Comparison of ENCODE assay signal across 10 mouse cellular contexts in the genomic region with DNA sequence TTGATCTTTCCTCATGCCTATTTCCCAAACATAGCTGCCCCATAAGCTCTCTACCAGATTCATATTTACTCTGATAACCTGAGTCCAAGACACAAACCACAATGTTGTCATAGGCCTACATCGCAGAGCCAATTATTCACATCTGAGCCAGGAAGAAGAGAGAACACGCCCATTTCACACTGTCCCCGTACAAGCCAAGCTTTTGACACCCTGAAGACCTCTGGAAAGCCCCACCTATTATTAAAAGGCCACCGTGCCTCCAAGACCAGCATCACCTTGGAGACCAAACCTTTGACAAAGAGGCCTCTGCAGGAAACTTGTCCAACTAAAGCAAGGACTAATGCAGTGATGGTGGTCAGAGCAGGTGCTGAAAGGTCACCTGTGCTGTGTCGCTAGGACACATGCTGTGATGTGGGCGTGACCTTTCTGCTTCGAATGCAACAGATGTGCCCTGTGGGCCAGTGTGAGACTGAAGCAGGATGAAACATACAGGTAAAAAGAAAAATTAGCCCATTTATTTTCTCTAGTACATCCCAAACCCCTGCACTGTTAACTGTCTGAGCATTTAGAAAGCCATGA.
"Had no signal": no experiment of that assay in that cellular context is flagged by ENCODE, and none has a peak within 500 bp of the region (broad histone marks: within the 10 kb centered on the region; RNA-seq: fewer than 3 reads in every experiment).

No protein-coding gene starts in this region.

- ATAC-seq: midbrain, embryonic 16.5 days had no signal

- H3K9me3 ChIP-seq: limb, embryonic 13.5 days; liver, embryonic 15.5 days; midbrain, embryonic 12.5 days had no signal

- H3K4me1 ChIP-seq: liver, embryonic 15.5 days had no signal

- H3K4me2 ChIP-seq: limb, embryonic 13.5 days; liver, embryonic 15.5 days; lung, embryonic 14.5 days; midbrain, embryonic 12.5 days had no signal

- H3K27ac ChIP-seq: limb, embryonic 13.5 days; liver, embryonic 15.5 days; macrophage; midbrain, embryonic 12.5 days had no signal

- H3K27me3 ChIP-seq: limb, embryonic 13.5 days; liver, embryonic 15.5 days; midbrain, embryonic 12.5 days had no signal

- DNase-seq: kidney, postnatal 14 days; left cerebral cortex, postnatal 4 days; lung, embryonic 14.5 days; lung, postnatal 10 days; thymus, postnatal 4 days had no signal

- H3K36me3 ChIP-seq: limb, embryonic 13.5 days; liver, embryonic 15.5 days; midbrain, embryonic 12.5 days had no signal

- H3K9ac ChIP-seq: limb, embryonic 13.5 days; liver, embryonic 15.5 days; lung, embryonic 14.5 days; midbrain, embryonic 12.5 days had no signal

- H3K4me3 ChIP-seq: limb, embryonic 13.5 days; liver, embryonic 15.5 days; midbrain, embryonic 12.5 days had no signal
